Mouse (Mus musculus): ENCODE measurements around the gene Fank1.

DNA sequence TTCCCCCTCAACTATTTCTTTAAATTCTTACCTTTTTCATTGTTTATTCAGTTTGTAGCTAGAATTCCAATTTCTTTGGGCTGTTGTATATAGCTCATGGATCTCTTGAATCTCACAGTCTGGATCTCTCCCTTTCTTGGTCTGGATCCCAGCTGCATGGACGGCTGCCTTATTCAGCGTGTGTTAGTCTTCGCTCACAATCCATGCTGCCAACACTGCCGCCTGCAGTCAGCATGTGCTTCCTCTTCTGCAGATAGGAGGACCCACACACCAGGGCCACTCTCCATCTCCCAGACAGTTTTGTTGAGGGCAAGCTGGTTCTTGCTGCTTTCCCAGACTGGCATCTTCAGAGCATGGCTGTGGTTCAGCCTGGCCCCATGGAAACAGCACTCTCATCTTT, 62.9 kb downstream of the Fank1 start:
- TF ChIP-seq CTCF (IDR thresholded peaks at IDR 0.05; ENCODE audit: control insufficient read depth, insufficient read depth, low read length): no peak
- no peak for TF ChIP-seq POLR2A (IDR thresholded peaks at IDR 0.05; ENCODE audit: borderline replicate concordance, control insufficient read depth, low read depth, low read length)

All from bone marrow, adult 2 months (tissue).